Mouse (Mus musculus): Measurements from ENCODE around the gene Crcp.

- TF ChIP-seq TAL1 (IDR thresholded peaks at IDR 0.05; ENCODE audit: low read length) = no peak
- TF ChIP-seq GATA1 (IDR thresholded peaks at IDR 0.05; ENCODE audit: low read length) = no peak
Measured at GRCm38 (mm10) chr5:130073026-130073425, 43.9 kb downstream of the Crcp start, which contains the start of gene Tpst1.
